Mouse (Mus musculus): ENCODE results near the gene Ccdc12. TPM values are rescaled to one million over a fixed set of nuclear protein-coding genes. Genes with fewer than 3 reads are reported as not detected.

Gene Ccdc12
- polyA plus RNA-seq, 1 experiment = 613 TPM

DNA sequence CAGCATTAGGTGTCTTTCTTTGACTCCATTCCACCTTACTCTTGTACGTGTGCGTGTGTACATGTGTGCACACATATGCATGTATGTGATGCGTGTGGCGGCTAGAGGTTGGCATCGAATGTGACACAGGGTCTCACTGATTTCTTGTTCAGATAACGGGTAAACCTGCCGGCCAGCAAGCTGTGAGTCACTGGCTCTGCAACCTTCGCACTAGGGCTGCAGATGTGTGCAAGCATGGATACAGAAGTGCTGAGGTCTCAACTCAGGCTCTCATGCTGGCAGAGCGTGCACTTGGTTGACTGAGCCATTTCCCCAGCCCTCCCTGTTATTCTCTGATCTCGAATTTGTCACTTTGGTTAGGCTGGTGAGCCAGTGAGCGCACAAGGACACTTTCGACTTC is 3.2 kb downstream of the Ccdc12 start:
- no peak for TF ChIP-seq GATA1 (IDR thresholded peaks at IDR 0.05; ENCODE audit: low read length)

DNA sequence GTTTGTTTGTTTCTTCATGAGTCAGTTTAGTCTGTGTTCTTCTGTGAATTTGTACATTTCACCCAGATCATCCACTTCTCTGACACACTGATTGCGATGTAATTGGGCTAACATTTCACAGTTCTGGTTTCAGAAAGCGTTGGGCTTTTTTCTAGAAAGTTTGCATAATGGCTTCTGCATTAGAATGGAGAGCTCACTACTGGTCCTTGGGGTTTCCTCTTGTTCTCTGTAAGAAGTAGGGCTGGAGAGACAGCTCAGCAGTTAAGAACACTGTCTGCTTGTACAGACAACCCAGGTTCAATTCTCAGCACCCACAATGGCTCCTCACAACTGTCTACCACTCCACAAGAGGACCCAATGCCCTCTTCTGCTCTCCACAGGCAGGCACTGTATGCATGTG is 3.9 kb downstream of the Ccdc12 start:
- TF ChIP-seq GATA1 (IDR thresholded peaks at IDR 0.05; ENCODE audit: low read length) = no peak

DNA sequence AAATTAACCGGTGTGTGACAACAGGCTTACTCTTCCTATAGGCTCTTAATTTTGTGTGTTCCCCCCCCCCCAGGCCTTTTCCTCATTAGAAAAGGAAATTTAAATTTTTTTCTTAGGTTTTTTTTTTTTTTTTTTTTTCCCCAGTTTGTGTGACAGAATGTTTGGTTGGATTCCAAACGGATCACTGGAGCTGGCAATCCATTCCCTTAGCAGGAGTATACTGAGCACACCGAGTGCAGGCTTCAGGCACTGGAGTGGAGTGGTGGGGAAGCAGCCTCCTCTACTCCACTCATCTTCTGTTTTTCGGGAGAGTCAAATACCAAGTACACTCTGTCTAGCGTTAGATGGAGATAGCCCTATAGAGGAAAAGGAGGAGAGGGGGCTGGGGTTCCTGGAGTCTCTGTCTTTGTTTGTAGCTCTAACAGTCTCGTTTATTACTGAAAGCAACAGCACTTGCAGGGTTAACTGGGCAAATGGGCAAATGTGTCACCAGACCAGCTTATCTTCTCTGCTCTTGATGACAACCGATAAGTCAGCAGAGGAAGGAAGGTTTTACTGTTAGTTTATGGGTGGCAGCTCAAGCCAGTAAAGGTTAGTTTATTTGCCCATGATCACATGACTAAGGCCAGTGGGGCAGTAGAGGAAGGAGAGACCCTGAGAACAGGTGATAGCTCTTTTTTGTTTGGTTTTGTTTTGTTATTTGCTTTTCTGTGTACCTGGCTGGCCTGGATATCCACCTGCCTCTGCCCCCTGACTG is 4.7 kb downstream of the Ccdc12 start:
- peak; percentile 74 for TF ChIP-seq GATA1 (IDR thresholded peaks at IDR 0.05; ENCODE audit: low read length)

DNA sequence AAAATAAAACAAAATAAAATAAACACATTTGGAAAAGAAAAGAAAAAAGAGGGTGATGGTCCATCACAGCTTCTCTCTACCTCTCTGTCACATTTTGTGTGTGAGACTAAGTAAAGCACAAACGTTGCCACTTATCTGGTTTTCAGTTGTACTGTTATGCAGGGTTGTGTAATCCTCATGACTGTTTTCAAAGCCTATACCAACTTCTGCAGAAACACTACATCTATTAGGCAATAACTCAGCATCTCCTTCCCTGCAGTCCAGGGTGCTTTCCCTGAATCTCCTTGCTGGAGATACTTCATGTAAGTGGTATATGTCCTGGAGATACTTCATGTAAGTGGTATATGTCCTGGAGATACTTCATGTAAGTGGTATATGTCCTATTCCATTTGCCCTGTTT is 6.5 kb downstream of the Ccdc12 start:
- no peak for TF ChIP-seq GATA1 (IDR thresholded peaks at IDR 0.05; ENCODE audit: low read length)

DNA sequence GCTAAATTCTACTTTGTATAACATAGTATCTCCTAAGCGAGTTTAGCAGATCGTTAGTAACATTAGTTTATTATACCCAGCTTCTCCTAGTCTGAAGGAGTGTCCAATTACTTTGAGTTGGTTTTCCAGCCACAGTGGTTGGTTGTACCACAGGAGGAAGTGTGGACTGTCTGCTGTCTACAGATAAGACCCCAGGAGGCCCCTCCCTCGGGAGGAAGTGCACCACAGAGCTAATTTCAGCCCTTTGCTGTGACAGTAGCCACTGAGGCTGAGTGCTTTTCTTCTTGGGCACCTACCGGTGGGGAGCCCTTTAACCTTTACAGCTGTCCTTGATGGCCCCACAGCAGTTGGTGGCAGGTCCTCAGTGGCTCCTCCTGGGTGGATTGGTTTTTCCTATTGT is 9.6 kb downstream of the Ccdc12 start:
- peak; percentile 67 for TF ChIP-seq GATA1 (IDR thresholded peaks at IDR 0.05; ENCODE audit: low read length)

DNA sequence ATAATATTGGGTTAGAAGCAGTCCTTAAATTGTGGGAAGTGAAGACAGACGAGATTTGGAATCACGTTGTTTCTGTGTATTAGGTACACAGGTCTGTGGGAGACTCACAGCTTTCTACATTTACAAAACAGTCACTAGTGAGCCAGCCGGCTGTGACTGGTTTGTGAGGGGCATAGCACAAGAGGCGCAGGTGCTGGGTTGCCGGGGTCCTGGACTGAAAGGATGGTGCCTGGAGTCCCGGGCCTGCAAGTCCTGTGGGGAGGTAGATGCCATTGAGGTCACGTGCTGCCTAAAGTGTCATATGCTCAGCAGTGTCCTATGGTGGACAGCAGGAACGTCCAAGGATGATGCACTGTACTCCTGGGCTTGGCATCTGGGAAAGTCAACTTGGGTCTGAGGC is 10.1 kb downstream of the Ccdc12 start:
- TF ChIP-seq GATA1 (IDR thresholded peaks at IDR 0.05; ENCODE audit: low read length) = no peak

DNA sequence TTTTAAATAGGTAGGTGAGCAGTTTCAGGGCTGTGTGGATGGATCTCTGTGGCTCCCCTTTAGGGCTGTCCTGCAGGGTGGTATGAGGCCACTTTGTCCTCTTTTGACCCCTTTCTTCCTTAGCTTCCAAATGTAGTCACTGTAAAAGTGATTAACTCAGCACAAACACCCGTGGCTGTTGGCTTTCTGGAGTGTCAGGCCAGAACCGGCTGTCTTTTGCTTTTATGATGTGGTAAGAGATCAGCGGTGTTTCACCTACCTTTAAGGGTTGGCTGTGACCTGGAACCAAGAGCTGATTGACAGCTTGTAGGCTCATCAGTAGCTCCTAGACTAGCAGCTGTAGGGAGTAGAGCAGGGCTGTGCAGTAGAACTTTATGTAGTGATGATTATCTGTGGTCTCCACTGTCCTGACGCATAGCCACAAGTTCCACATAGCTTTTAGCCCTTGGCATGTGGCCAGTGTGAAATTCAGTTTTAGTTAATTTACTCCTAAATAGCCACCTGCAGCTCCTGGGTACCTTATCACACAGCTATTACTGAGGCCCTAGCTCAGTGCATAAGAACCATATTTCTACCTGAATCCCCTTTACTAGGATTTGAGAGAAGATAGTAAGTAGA is 11.0 kb downstream of the Ccdc12 start:
- no peak for TF ChIP-seq GATA1 (IDR thresholded peaks at IDR 0.05; ENCODE audit: low read length)

DNA sequence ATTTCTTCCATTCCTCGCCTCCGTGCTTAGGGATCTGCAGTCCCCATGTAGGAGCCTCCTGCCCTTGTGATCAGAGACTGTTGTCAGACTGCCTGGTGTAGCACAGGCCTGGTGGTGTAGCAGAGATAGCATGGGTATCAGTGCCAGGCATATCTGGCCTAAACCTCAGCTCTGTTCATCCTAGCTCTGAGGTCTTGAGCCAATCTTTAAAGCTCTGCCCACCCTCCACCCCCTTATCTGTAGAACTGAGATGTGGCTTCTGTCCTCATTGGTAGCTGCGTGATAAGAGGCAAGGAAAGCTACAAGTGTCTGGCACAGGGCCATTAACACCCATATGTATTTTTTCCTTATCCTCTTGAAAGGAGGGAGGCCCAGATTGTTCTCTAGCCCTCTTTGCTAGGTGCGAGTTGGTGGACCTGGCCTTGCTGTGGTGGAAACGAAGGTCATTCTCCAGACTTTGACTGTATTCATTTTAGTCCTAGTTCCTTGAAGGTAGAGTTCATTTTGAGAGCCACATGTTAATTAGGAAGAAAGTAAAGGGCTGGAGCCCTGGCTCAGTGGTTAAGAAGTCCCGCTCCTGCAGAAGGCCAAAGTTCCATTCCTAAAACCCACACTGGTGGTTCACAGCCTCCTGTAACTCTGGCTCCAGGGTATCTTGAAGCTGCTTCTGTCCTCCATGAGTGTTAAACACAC is 12.4 kb downstream of the Ccdc12 start:
- peak; percentile 100 for TF ChIP-seq GATA1 (IDR thresholded peaks at IDR 0.05; ENCODE audit: low read length)

DNA sequence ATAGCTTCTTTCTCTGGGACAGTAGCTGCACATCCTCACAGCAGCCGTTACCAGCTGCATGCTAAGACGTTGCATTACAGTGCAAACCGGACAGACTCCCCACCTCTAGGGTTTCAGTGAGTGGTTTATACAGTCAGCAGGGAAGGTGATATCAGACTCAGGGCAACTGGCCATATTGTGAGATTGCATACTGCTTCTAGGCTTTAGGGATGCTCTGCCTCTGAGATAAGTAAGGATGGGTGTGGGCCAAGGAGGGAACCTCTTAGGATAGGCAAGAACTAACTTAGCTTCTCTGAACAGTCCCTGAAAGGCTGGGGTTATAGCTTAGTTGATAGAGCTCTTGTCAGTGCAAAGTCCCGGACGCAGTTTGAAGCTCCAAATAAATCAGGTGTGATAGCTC is 13.5 kb downstream of the Ccdc12 start:
- no peak for TF ChIP-seq GATA1 (IDR thresholded peaks at IDR 0.05; ENCODE audit: low read length)

DNA sequence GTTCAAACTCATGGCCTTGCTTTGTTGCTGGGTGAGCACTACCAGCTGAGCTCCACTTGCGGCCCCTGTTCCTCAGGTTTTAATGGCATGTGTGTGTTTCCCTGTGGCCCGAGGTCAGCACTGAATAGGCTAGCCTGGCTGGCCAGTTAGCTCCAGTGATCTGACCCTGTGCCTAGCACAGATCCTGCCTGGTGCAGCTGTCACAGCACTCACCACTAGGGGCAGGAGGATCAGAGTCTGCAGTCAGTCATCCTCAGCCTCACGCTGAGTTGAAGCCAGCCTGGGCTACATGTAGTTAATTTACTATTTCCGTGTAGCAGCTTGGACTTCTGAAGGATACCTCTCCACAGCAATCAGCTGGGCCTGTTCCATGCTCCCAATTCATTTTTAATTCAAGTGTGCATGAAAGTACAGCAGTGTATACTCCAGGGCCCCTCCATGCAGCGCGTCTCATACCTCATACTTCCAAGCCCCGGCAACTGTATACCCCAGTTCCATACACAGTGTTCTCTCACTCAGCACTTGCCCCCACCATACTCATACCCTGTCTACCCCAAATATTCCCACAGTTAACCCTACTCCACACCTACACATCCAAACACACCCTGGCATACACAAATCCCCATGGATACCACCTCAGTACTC is 16.3 kb downstream of the Ccdc12 start:
- no peak for TF ChIP-seq GATA1 (IDR thresholded peaks at IDR 0.05; ENCODE audit: low read length)

DNA sequence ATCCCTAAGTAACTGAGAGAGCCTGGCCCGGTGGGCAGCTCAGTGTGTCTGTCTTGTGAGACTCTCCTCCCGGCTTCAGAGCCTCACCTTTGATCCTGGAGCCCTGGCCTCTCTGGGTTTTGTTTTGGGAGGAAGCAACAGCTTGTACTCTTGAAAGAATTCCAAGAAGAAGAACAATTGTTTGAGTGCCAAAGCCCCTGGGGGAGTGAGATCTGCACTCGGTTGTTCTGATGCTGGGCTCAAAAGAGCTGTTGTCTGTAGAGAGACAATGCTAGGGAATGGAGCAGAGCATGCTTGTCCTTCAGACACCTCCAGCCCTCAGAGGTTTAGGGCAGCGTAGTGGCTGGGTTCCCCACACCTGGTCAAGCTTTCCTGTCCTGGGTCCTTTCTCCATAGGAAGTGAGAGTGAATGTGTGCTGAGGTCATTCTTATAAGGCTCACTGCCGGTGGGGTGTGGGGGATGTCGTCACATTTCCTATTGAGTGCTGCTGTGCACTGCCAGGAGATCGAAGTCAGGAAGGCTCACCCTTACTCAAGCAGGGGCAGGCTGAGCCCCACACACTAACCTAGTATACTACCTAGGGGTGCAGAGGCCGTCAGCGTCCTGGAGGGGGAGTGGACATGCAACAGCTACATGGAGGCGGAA is 16.9 kb downstream of the Ccdc12 start:
- no peak for TF ChIP-seq GATA1 (IDR thresholded peaks at IDR 0.05; ENCODE audit: low read length)

DNA sequence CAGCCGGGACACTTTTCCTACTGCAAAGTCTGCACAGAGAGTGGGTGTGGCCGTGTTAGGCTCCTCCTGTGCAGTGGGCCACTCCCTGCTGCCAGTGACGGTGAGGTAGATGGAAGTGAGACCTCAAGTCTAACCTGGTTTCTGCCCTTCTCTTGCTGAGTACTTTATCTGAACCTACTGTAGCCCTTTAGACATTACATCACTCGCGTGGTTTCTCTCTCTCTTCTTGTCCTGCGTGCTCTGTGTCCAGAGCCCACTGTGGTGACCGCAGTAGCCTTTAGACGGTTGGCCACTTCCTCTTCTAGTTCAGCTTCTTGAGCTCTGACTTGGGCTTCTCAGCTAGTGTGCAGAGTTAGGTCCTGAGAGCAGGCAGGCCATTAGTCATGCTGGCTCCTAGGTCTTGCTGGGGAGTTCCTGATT is 20.2 kb downstream of the Ccdc12 start:
- TF ChIP-seq GATA1 (IDR thresholded peaks at IDR 0.05; ENCODE audit: low read length) = no peak

DNA sequence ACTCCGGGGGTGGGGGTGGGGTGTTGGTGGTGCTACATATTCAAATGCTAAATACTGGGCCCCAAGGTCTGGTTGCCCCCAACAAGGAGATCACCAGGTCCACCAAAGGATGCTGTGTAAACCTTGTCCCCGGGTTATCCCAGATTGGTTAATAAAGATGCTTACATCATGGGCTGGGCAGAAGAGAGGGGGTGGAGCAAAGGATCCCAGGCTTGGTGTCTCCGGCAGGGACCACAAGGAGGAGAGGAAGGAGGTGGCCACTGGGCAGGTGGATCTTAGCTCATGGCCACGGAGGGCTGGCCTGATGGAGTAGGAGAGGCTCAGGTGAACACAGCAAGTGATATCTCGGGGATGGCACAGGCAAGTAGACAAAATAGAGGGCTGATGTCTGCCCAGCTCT is 22.6 kb downstream of the Ccdc12 start:
- TF ChIP-seq GATA1 (IDR thresholded peaks at IDR 0.05; ENCODE audit: low read length) = no peak

DNA sequence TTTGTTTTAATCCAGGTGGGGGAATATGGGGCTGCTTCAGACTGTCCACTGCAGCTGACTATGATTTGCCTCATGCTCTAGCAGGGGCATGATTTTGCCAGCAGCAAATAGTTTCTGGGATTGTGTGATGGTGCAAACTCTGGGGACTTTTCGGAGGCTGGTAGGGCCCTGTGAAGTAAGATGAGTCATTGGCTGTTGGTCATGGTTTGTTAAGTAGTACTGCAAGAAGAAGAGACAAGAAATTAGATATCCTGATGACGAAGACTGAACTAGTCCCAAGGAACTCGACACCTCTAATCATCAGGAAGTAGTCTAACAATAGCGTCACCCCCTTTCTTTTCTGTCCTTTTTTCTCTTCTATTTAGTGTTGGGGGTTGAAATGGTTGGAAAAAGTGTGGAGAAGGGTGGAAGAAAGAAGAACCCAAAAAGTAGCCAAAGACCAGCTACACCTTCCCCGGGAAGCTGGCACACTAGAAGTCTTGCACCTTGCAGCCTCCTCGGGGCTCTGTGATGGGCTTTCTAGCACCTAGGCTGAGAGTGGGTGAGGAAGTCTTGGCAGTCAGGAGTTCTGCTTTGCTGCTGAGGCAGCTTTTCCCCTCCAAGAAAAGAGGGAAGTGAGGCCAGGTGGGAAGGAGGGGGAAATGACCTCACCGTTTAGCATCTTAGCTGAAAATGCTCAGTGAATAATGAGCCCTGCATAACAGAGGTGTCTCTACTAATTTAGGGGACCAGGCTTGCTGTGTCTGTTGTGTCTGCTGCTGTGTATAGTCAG is 24.6 kb downstream of the Ccdc12 start:
- TF ChIP-seq GATA1 (IDR thresholded peaks at IDR 0.05; ENCODE audit: low read length) = no peak

DNA sequence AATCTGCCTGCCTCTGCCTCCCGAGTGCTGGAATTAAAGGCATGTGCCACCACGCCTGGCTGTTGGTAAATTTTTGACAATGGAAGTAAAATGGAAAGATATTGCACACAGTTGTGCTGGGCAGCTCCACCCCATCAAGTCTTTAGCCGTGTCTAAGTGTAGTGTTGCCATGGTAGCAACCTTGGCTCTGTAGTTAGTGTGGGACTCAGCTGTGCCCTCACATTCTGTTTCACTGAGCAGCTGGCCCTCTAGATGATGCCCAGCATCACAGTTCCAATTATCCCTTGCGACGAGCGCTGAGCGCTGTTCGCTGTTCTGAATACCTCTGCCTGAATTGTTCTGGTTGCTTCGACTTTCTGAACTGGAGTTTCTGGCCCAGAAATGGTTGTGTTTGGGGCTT is 25.5 kb downstream of the Ccdc12 start:
- TF ChIP-seq GATA1 (IDR thresholded peaks at IDR 0.05; ENCODE audit: low read length) = no peak

Measured in G1E-ER4 (cell line).